Mouse (Mus musculus) heart, embryonic 14.5 days (tissue): ENCODE results near the gene Kcnd3. TPM values are rescaled to one million over a fixed set of nuclear protein-coding genes. Genes with fewer than 3 reads are reported as not detected.

ENCODE experiments used
- ATAC-seq: fragments of 200-750 bp; cut with Nextera tagmentation; 2 replicates; pipeline ENCODE4 v1.8.0; 2017; ENCODE audit warnings: low read depth, moderate TSS enrichment; ENCODE audit not compliant: insufficient number of reproducible peaks, insufficient read depth, low FRiP score
- H3K27ac ChIP-seq, 2 experiments: fragments of 200-500 bp in 1 of 2; fragments of 300-500 bp in 1 of 2; sonication (generic) in 1 of 2; replicated peaks in 1 of 2; 2 replicates each; pipeline ENCODE4 v1.5.1; 2012 to 2014; ENCODE audit warnings: low read depth in 2 of 2, low read length in 2 of 2, control low read depth in 1 of 2, mild to moderate bottlenecking in 1 of 2, mixed read lengths in 1 of 2; ENCODE audit not compliant: control insufficient read depth in 1 of 2, insufficient read depth in 1 of 2
- H3K27me3 ChIP-seq: fragments of 300-500 bp; sonication (generic); 2 replicates; pipeline ENCODE4 v1.6.1; 2014; ENCODE audit warnings: mild to moderate bottlenecking, low read length, control low read depth; ENCODE audit not compliant: control insufficient read depth, insufficient read depth
- H3K36me3 ChIP-seq: fragments of 300-500 bp; sonication (generic); 2 replicates; pipeline ENCODE4 v1.6.1; 2014; ENCODE audit warnings: mild to moderate bottlenecking, control low read depth, low read length, mixed read lengths; ENCODE audit not compliant: control insufficient read depth, insufficient read depth
- H3K4me1 ChIP-seq, 2 experiments: fragments of 200-500 bp in 1 of 2; fragments of 300-500 bp in 1 of 2; sonication (generic) in 1 of 2; 2 replicates each; pipeline ENCODE4 v1.6.1; 2012 to 2014; ENCODE audit warnings: low read length in 2 of 2, control low read depth in 1 of 2, mixed read lengths in 1 of 2; ENCODE audit not compliant: control insufficient read depth in 2 of 2, insufficient read depth in 2 of 2
- H3K4me2 ChIP-seq: fragments of 300-500 bp; sonication (generic); 2 replicates; pipeline ENCODE4 v1.6.1; 2014; ENCODE audit warnings: mild to moderate bottlenecking, low read length
- H3K4me3 ChIP-seq, 2 experiments: fragments of 200-500 bp in 1 of 2; fragments of 300-500 bp in 1 of 2; sonication (generic) in 1 of 2; 2 replicates each; pipeline ENCODE4 v1.5.1; 2012 to 2014; ENCODE audit warnings: low read length in 2 of 2, mild to moderate bottlenecking in 2 of 2, control low read depth in 1 of 2, low read depth in 1 of 2, moderate library complexity in 1 of 2; ENCODE audit not compliant: control insufficient read depth in 1 of 2, insufficient read depth in 1 of 2
- H3K9ac ChIP-seq: fragments of 300-500 bp; sonication (generic); 2 replicates; pipeline ENCODE4 v1.6.1; 2014; ENCODE audit warnings: mild to moderate bottlenecking, low read length
- H3K9me3 ChIP-seq: fragments of 300-500 bp; sonication (generic); 2 replicates; pipeline ENCODE4 v1.6.1; 2016; ENCODE audit warnings: low read length, control low read depth; ENCODE audit not compliant: control insufficient read depth
- WGBS: fragments of 180-500 bp; shearing (Covaris S2); extraction: QIAGEN DNeasy Blood & Tissue Kit; methylation state at CpG from one replicate; pipeline ENCODE4 v1.1.7; 2014; 5-methylcytosine and 5-hydroxymethylcytosine counted together
- polyA plus RNA-seq: library from polyadenylated mRNA; unstranded; fragments of >200 nt; fragmentation: Nextera tagmentation; extraction: Ambion mirVana; gene quantifications from 2 replicates; pipeline ENCODE4 v1.2.1, GENCODE M21; 2014

Kcnd3 gene
- polyA plus RNA-seq, 1 experiment from 2014 or later, result 0.91 TPM

DNA sequence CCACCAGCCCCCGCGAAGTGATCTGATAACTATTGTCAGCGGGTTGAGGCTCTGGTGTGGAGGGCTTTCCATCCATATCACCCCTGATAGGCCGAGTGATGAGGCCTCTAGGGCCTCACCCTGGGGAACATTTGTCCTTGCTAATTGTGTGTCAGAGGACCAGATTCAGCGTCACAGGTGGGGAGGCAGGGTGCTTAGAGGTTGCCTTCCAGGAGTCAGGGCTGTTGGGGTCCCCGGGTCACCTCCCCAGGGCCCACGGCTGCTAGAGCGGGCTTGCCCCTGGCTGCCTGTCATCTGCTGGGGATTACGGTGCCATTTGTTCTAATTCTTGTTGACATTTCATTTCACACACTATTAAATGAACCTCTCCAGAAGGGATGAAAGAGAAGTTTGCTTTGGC is 42.8 kb downstream of the Kcnd3 start:
- no peaks in the 10 kb centered on the region for H3K36me3 ChIP-seq
- no peak overlapping the region for H3K27ac ChIP-seq
- H3K4me1 ChIP-seq, result no peaks in the 10 kb centered on the region
- no peak for ATAC-seq
- 34% methylated on average over 9 of the region's 9 CpGs for WGBS
- peaks cover 3% of the 10 kb centered on the region; the same call in 1 of the 2 replicates for H3K27me3 ChIP-seq
- H3K9ac ChIP-seq, result no peak overlapping the region
- H3K4me2 ChIP-seq, result no peak overlapping the region
- H3K4me3 ChIP-seq, result no peak overlapping the region
- no peaks in the 10 kb centered on the region for H3K9me3 ChIP-seq

- Histone ChIP-seq H3K27ac (no peak overlapping the region), H3K27me3 (peaks cover 3% of the 10 kb centered on the region; the same call in 1 of the 2 replicates), H3K4me2 (no peak overlapping the region), H3K36me3 (no peaks in the 10 kb centered on the region), H3K4me3 (no peak overlapping the region), H3K9me3 (no peaks in the 10 kb centered on the region), H3K4me1 (no peaks in the 10 kb centered on the region), H3K9ac (no peak overlapping the region)
- ATAC-seq, result no peak
- WGBS, result 74% methylated on average over 7 of the region's 7 CpGs
Observed at GRCm38 (mm10) chr3:105496216-105496615, 44.1 kb downstream of the Kcnd3 start.

- WGBS, result 78% methylated on average over 5 of the region's 5 CpGs
- Histone ChIP-seq H3K9ac (no peak overlapping the region), H3K36me3 (no peaks in the 10 kb centered on the region), H3K4me1 (no peaks in the 10 kb centered on the region), H3K9me3 (no peaks in the 10 kb centered on the region), H3K27me3 (peaks cover 3% of the 10 kb centered on the region; the same call in 1 of the 2 replicates), H3K27ac (no peak overlapping the region), H3K4me2 (no peak overlapping the region), H3K4me3 (no peak overlapping the region)
- no peak for ATAC-seq
Observed at GRCm38 (mm10) chr3:105496935-105497334, 44.8 kb downstream of the Kcnd3 start.

DNA sequence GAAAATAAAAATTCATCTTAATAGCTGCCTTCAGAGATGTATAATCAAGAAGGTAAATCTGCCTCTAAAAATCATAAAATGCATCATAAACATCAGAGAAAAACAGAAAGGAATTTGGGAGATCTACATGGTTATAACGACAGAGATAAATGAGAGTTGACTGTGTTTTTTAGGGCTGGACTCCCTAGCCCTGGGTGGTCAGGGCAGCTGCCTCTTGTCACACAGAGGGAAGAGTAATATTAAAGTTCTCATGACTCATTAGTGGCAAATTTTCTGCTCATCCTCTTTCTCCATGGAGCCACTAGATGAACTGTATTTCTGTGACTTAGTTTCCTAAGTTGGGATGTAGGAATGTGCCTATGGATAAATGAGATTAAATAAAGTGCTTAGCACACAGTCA is 48.9 kb downstream of the Kcnd3 start:
- WGBS, result 79% methylated on average over 1 of the region's 1 CpGs
- Histone ChIP-seq H3K4me3 (no peak overlapping the region), H3K27me3 (no peaks in the 10 kb centered on the region), H3K9me3 (no peaks in the 10 kb centered on the region), H3K4me2 (no peak overlapping the region), H3K4me1 (peaks cover 2 to 10% of the 10 kb centered on the region in 2 experiments; a peak in 2 of 4 replicates), H3K27ac (no peak overlapping the region), H3K9ac (no peak overlapping the region), H3K36me3 (no peaks in the 10 kb centered on the region)
- ATAC-seq, result no peak

- Histone ChIP-seq H3K4me3 (no peak overlapping the region), H3K9ac (no peak overlapping the region), H3K27ac (peak overlapping the region in 1 of 2 experiments; percentile 15; a peak in 1 of 4 replicates), H3K4me1 (peaks cover 2 to 10% of the 10 kb centered on the region in 2 experiments; a peak in 2 of 4 replicates), H3K36me3 (no peaks in the 10 kb centered on the region), H3K27me3 (no peaks in the 10 kb centered on the region), H3K4me2 (no peak overlapping the region), H3K9me3 (no peaks in the 10 kb centered on the region)
- no peak; the same call in 1 of the 2 replicates for ATAC-seq
- 13% methylated on average over 3 of the region's 3 CpGs for WGBS
Observed at GRCm38 (mm10) chr3:105504272-105504671, 52.1 kb downstream of the Kcnd3 start.

DNA sequence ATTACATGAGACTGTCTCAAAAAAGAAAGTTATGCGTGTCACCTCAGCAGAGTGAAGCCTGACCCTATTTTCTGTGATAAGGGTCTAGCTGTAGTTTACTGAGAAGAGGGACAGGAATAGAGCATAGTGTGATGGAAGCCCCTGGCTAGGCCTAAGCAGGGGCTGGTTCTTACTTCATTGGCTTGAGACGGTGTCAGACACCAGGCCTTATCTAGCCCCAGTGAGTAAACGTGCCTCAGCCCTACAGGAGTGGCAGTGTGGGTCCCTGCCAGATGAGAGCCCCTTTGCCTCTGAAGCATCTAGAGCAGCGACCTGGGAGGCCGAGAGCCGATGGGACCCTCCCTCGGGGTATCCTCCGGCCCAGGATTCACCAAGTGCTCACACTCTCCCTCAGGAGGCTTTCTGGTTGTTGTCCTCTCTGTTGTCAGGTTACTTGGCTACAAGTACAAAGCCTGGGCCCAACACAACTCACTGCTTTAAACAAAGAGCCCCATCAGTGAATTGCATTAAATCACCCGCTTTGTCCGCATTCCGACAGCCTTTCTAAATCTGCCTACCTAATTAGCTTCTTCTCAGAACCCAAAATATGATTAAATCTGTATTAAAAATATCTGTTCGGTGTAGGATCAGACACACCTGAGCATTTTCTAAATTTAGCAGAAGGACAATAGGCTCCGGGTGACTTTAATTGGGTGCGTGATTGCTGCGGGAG is 53.2 kb downstream of the Kcnd3 start:
- Histone ChIP-seq H3K27ac (no peak overlapping the region), H3K4me2 (no peak overlapping the region), H3K4me3 (no peak overlapping the region), H3K9me3 (no peaks in the 10 kb centered on the region), H3K36me3 (no peaks in the 10 kb centered on the region), H3K4me1 (peaks cover 2 to 10% of the 10 kb centered on the region in 2 experiments), H3K9ac (no peak overlapping the region), H3K27me3 (no peaks in the 10 kb centered on the region)
- no peak for ATAC-seq
- 63% methylated on average over 15 of the region's 15 CpGs for WGBS

DNA sequence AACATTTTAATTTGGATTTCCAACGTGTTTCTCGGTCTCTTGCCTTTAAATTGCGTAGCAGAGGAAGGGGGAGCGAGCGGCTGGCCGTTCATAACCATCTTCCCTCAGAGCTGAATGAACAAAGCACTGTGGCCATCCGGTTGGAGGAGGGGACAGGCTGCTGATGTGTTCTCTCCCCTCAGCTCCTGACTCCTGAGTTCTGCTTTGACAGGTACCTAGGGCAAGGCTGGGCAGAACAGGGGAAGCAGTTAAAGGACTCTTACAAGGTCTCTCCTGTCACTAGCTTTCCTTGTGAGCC is 53.7 kb downstream of the Kcnd3 start:
- ATAC-seq, result no peak
- peaks cover 2 to 13% of the 10 kb centered on the region in 2 experiments for H3K4me1 ChIP-seq
- H3K9ac ChIP-seq, result no peak overlapping the region
- no peaks in the 10 kb centered on the region for H3K27me3 ChIP-seq
- no peaks in the 10 kb centered on the region for H3K36me3 ChIP-seq
- no peak overlapping the region for H3K27ac ChIP-seq
- H3K4me3 ChIP-seq, result no peak overlapping the region
- 74% methylated on average over 7 of the region's 7 CpGs for WGBS
- H3K9me3 ChIP-seq, result no peaks in the 10 kb centered on the region
- no peak overlapping the region for H3K4me2 ChIP-seq

DNA sequence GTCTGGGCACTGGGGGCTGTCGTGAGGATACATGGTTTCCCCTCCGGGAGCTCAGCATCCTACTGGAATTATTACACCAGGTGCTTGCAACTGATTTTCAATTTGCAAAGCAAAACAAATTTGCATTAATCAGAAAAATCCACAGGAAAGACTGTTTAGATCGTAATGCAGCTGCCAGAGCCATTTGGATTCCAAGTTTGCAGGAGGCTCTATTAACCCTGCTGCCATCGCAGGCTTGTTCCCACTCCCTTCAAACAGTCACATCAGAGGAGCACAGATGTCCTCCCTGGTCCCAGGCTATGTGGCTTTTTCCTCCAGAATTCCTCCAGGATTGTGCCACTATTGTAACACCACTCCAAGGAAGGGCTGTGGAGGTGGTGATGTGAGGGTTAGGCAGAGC is 54.5 kb downstream of the Kcnd3 start:
- no peak overlapping the region for H3K4me2 ChIP-seq
- no peak for ATAC-seq

More for the DNA sequence above, 54.5 kb downstream of the Kcnd3 start:
- peaks cover 2 to 13% of the 10 kb centered on the region in 2 experiments for H3K4me1 ChIP-seq
- H3K9ac ChIP-seq, result no peak overlapping the region
- no peaks in the 10 kb centered on the region for H3K36me3 ChIP-seq
- WGBS, result 87% methylated on average over 4 of the region's 4 CpGs
- no peaks in the 10 kb centered on the region for H3K27me3 ChIP-seq
- H3K27ac ChIP-seq, result no peak overlapping the region
- no peaks in the 10 kb centered on the region for H3K9me3 ChIP-seq
- no peak overlapping the region for H3K4me3 ChIP-seq
